Mouse (Mus musculus) heart, embryonic 14.5 days (tissue): ENCODE measurements around the gene Exosc2. TPM values are rescaled to one million over a fixed set of nuclear protein-coding genes. Genes with fewer than 3 reads are reported as not detected.
"Not testable (repeated sequence)": the region's sequence is repeated elsewhere in the genome, so short reads cannot be mapped to it uniquely, and the experiment has no call there.

ENCODE experiments used
- ATAC-seq: fragments of 200-750 bp; cut with Nextera tagmentation; 2 replicates; pipeline ENCODE4 v1.8.0; 2017; ENCODE audit warnings: low read depth, moderate TSS enrichment; ENCODE audit not compliant: insufficient number of reproducible peaks, insufficient read depth, low FRiP score
- H3K27ac ChIP-seq, 2 experiments: fragments of 200-500 bp in 1 of 2; fragments of 300-500 bp in 1 of 2; sonication (generic) in 1 of 2; replicated peaks in 1 of 2; 2 replicates each; pipeline ENCODE4 v1.5.1; 2012 to 2014; ENCODE audit warnings: low read depth in 2 of 2, low read length in 2 of 2, control low read depth in 1 of 2, mild to moderate bottlenecking in 1 of 2, mixed read lengths in 1 of 2; ENCODE audit not compliant: control insufficient read depth in 1 of 2, insufficient read depth in 1 of 2
- H3K27me3 ChIP-seq: fragments of 300-500 bp; sonication (generic); 2 replicates; pipeline ENCODE4 v1.6.1; 2014; ENCODE audit warnings: mild to moderate bottlenecking, low read length, control low read depth; ENCODE audit not compliant: control insufficient read depth, insufficient read depth
- H3K36me3 ChIP-seq: fragments of 300-500 bp; sonication (generic); 2 replicates; pipeline ENCODE4 v1.6.1; 2014; ENCODE audit warnings: mild to moderate bottlenecking, control low read depth, low read length, mixed read lengths; ENCODE audit not compliant: control insufficient read depth, insufficient read depth
- H3K4me1 ChIP-seq, 2 experiments: fragments of 200-500 bp in 1 of 2; fragments of 300-500 bp in 1 of 2; sonication (generic) in 1 of 2; 2 replicates each; pipeline ENCODE4 v1.6.1; 2012 to 2014; ENCODE audit warnings: low read length in 2 of 2, control low read depth in 1 of 2, mixed read lengths in 1 of 2; ENCODE audit not compliant: control insufficient read depth in 2 of 2, insufficient read depth in 2 of 2
- H3K4me2 ChIP-seq: fragments of 300-500 bp; sonication (generic); 2 replicates; pipeline ENCODE4 v1.6.1; 2014; ENCODE audit warnings: mild to moderate bottlenecking, low read length
- H3K4me3 ChIP-seq, 2 experiments: fragments of 200-500 bp in 1 of 2; fragments of 300-500 bp in 1 of 2; sonication (generic) in 1 of 2; 2 replicates each; pipeline ENCODE4 v1.5.1; 2012 to 2014; ENCODE audit warnings: low read length in 2 of 2, mild to moderate bottlenecking in 2 of 2, control low read depth in 1 of 2, low read depth in 1 of 2, moderate library complexity in 1 of 2; ENCODE audit not compliant: control insufficient read depth in 1 of 2, insufficient read depth in 1 of 2
- H3K9ac ChIP-seq: fragments of 300-500 bp; sonication (generic); 2 replicates; pipeline ENCODE4 v1.6.1; 2014; ENCODE audit warnings: mild to moderate bottlenecking, low read length
- H3K9me3 ChIP-seq: fragments of 300-500 bp; sonication (generic); 2 replicates; pipeline ENCODE4 v1.6.1; 2016; ENCODE audit warnings: low read length, control low read depth; ENCODE audit not compliant: control insufficient read depth
- WGBS: fragments of 180-500 bp; shearing (Covaris S2); extraction: QIAGEN DNeasy Blood & Tissue Kit; methylation state at CpG from one replicate; pipeline ENCODE4 v1.1.7; 2014; 5-methylcytosine and 5-hydroxymethylcytosine counted together
- polyA plus RNA-seq: library from polyadenylated mRNA; unstranded; fragments of >200 nt; fragmentation: Nextera tagmentation; extraction: Ambion mirVana; gene quantifications from 2 replicates; pipeline ENCODE4 v1.2.1, GENCODE M21; 2014

The Exosc2 gene
- polyA plus RNA-seq, 1 experiment from 2014 or later, result 30.7 TPM

DNA sequence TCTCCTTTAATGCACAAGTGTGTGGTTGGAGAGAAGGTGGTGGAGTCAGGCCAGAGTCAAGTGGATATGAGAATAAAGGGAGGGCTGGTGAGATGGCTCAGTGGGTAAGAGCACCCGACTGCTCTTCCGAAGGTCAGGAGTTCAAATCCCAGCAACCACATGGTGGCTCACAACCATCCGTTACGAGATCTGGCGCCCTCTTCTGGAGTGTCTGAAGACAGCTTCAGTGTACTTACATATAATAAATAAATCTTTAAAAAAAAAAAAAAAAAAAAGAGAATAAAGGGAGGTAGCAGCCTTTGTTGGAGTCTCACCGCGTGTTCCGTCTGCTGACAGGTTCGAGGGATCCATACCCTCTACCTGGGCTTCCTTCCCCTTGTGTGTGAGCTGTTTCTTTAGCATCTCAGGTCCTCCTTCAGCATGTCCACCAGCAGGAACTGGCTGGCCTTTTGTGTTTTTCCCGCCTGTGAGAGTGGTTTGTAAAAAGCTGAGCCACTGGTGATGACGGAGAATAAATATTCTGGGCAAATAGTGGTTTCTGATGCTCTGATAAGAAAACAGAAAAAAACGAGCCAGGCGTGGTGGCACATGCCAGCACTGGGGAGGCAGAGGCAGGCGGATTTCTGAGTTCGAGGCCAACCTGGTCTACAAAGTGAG, 10.7 kb downstream of the Exosc2 start:
- WGBS, result 81% methylated on average over 15 of the region's 15 CpGs

DNA sequence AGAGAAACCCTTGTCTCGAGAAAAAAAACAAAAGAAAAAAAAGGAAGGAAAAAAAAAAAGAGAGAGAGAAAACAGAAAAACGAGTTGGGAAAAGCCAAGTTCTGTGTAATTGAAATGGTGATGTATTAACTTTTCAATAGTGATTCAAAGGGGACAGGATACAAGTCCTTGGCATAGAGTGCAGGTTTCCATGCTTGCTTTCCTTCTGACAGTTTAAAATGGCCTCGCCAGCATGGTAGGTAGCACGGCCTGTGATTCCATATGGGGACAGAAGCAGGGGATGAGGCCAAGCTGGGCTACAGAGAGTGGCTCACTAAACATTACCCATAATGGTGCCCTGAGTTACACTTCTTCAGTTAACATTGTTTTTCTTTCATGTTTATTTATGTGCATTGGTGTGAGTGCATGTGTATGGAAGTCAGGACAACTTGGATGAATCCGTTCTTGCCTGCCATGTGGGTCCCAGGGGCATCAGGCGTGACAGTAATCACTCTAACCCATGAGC, 11.3 kb downstream of the Exosc2 start:
- H3K27ac ChIP-seq, result no peak overlapping the region
- ATAC-seq, result no peak
- peaks cover 50% of the 10 kb centered on the region for H3K36me3 ChIP-seq

More for the DNA sequence above, 10.7 kb downstream of the Exosc2 start:
- not testable (repeated sequence) for H3K9ac ChIP-seq, H3K9me3 ChIP-seq, ATAC-seq, H3K4me3 ChIP-seq, H3K27me3 ChIP-seq, H3K4me2 ChIP-seq, H3K4me1 ChIP-seq, H3K27ac ChIP-seq
- peaks cover 56% of the 10 kb centered on the region for H3K36me3 ChIP-seq

DNA sequence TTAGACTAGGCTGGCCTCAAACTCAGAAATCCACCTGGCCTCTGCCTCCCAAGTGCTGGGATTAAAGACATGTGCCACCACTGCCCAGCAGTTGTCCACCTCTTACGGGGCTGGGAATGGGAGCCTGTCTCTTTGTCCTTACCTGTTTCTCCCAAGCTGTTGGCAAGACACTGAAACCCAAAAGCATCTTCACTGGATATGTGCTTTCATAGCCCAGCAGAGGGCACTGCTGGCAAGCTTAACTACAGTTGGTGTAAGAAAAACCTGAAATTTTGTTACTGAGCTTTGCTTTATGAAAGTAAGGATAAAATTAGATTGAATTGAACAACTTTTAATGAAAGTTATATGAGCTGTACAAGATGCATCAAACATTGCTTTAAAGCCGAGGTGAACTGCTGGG, 13.2 kb downstream of the Exosc2 start:
- 22% methylated on average over 2 of the region's 2 CpGs for WGBS
- peaks cover 31% of the 10 kb centered on the region for H3K36me3 ChIP-seq
- no peak overlapping the region for H3K9ac ChIP-seq
- no peak overlapping the region for H3K4me2 ChIP-seq
- ATAC-seq, result no peak
- H3K9me3 ChIP-seq, result no peaks in the 10 kb centered on the region
- H3K27me3 ChIP-seq, result no peaks in the 10 kb centered on the region
- no peak overlapping the region for H3K27ac ChIP-seq
- peaks cover 0 to 7% of the 10 kb centered on the region in 2 experiments; a peak in 2 of 4 replicates for H3K4me1 ChIP-seq
- no peak overlapping the region for H3K4me3 ChIP-seq

More for the DNA sequence above, 11.3 kb downstream of the Exosc2 start:
- Histone ChIP-seq H3K27me3 (no peaks in the 10 kb centered on the region), H3K9ac (no peak overlapping the region), H3K4me3 (no peak overlapping the region), H3K4me1 (no peaks in the 10 kb centered on the region), H3K4me2 (no peak overlapping the region), H3K9me3 (no peaks in the 10 kb centered on the region)
- 88% methylated on average over 6 of the region's 6 CpGs for WGBS

DNA sequence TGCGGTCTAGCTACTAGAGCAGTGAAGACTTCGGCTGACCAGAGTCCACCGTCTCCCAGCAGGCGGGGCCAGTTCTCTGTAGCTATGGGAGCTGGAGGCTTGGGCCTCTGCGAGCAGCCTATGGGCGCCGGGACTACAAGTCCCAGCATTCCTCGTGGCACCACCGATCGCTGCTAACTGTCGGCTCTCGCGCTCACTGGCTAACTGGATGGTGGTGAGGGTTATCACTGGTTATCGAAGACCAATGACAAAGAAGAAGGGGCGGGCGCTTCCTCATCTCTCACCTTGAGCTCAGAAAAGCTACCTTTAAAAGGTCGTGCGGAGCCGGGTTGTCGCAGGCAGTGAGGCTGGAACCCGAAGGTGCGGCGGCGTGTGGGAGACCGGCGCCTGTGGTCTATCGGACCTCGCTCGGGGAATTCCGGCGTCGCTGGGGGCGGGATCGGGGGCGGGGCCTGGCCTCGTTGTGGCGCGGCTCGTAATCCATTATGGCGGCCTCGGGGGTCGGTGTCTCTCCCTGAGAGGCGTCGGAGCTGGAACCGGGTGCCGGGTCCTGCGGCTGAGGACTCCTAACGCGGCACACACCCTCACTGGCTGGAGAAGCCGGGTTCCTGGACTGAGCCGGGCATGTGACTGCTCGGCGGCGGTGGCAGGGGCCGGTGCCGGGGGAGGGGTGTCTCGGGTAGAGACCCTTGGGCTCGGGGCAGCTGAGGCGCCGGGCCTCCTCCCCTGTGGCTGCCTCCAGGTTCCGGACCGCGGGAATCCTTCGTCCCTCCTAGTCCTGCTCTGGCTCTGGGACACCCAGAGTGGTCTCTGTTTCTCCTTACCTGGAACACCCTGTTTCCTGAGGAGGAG, 17.8 kb downstream of the Exosc2 start, which contains the start of gene Abl1:
Gene Abl1, plus strand, starts transcription at position 303 of the 852 bp plus-strand sequence.
- 0 out of 2 replicates have a peak, but pooled peaks cover 5% of the 10 kb centered on the region for H3K9me3 ChIP-seq
- H3K27me3 ChIP-seq, result no peaks in the 10 kb centered on the region
- H3K4me2 ChIP-seq, result peak within 1 kb of the TSS; percentile 80
- H3K36me3 ChIP-seq, result peaks cover 14% of the 10 kb centered on the region; the same call in 1 of the 2 replicates
- peaks cover 4 to 29% of the 10 kb centered on the region in 2 experiments; a peak in 3 of 4 replicates for H3K4me1 ChIP-seq
- H3K27ac ChIP-seq, result peak within 1 kb of the TSS; percentile 90 to 95
- WGBS, result under 1% methylated on average over 64 of the region's 64 CpGs
- peak within 1 kb of the TSS; percentile 98 for H3K9ac ChIP-seq
- ATAC-seq, result peak; percentile 98
- peak within 1 kb of the TSS; percentile 66 to 88 for H3K4me3 ChIP-seq

DNA sequence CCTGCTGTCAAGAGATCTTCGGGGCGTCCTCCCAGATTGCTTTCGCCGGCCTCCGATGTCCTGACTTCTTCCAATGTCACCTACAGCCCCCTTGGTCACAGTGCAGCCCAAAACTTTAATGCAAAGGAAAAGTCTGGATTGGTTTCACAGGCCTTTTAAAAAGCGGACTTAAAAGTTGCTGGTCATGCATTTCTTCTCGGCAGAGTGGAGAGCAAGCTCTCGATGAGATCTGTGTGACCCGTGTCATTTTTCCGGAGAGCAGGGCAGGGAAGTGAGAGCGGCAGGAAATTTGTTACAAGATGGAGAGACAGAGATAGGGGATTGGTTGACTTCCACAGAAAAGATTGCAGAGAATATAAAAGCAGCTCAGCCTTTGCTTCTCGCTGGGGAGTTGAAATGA, 18.5 kb downstream of the Exosc2 start:
- peaks cover 4 to 29% of the 10 kb centered on the region in 2 experiments; a peak in 3 of 4 replicates for H3K4me1 ChIP-seq
- peak overlapping the region; percentile 66 to 88 for H3K4me3 ChIP-seq
- H3K9ac ChIP-seq, result peak overlapping the region; percentile 98
- WGBS, result under 1% methylated on average over 12 of the region's 12 CpGs
- ATAC-seq, result no peak
- H3K27ac ChIP-seq, result peak overlapping the region; percentile 90 to 95
- H3K9me3 ChIP-seq, result 0 out of 2 replicates have a peak, but pooled peaks cover 5% of the 10 kb centered on the region
- H3K27me3 ChIP-seq, result no peaks in the 10 kb centered on the region
- H3K36me3 ChIP-seq, result peaks cover 16% of the 10 kb centered on the region; the same call in 1 of the 2 replicates
- H3K4me2 ChIP-seq, result peak overlapping the region; percentile 80

DNA sequence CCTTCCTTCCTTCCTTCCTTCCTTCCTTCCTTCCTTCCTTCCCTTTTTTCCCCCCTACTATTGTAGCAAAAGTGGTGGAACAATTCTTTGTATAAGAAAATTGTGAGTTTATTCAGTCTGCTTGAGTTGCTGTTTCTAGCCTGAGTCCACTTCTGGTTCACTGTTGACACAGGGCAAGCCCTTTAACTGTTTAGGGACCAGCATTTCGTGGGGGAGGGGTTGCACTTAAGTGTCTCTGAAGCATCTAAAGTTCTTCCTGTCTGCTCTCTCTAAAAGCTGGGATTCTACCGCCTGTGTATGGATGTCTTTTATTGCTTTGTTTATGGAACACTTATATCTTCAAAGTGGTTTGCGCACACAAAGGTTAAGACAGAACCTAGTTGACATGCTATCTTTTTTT, 19.5 kb downstream of the Exosc2 start:
- Histone ChIP-seq H3K36me3 (peaks cover 22% of the 10 kb centered on the region), H3K27ac (no peak overlapping the region), H3K9ac (peak overlapping the region; percentile 98), H3K4me3 (peak overlapping the region; percentile 66 to 88; a peak in 3 of 4 replicates), H3K27me3 (no peaks in the 10 kb centered on the region), H3K9me3 (0 out of 2 replicates have a peak, but pooled peaks cover 5% of the 10 kb centered on the region), H3K4me1 (peaks cover 4 to 29% of the 10 kb centered on the region in 2 experiments; a peak in 3 of 4 replicates), H3K4me2 (peak overlapping the region; percentile 80)
- 44% methylated on average over 3 of the region's 3 CpGs for WGBS
- ATAC-seq, result no peak

DNA sequence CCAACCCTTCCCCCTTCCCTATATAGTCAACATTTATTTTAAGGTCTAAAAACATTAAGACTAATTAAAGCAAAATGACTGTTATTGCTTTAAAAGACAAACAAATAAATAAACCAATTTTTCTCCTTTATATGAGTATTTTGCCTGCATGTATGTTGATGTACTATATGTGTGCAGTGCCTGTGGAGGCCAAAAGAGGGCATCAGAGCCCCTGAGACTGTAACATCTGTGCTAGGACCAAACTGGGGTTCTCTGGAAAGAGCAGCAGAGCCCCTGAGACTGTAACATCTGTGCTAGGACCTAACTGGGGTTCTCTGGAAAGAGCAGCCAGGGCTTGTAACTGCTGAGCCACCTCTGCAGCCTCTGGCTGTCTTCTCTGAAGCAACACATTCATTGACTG, 27.7 kb downstream of the Exosc2 start:
- Histone ChIP-seq H3K36me3 (peaks cover 43% of the 10 kb centered on the region), H3K9ac (no peak overlapping the region), H3K27ac (no peak overlapping the region), H3K4me1 (peaks cover 13 to 16% of the 10 kb centered on the region in 2 experiments), H3K9me3 (no peaks in the 10 kb centered on the region), H3K4me2 (no peak overlapping the region), H3K27me3 (no peaks in the 10 kb centered on the region), H3K4me3 (no peak overlapping the region)
- no peak for ATAC-seq
